10 mouse cellular contexts compared by ENCODE assay signal in genomic region chr11:11872140-11872795, GRCm38 (mm10). TPM values are rescaled to one million over a fixed set of nuclear protein-coding genes. Genes with fewer than 3 reads are reported as not detected.
A peak's percentile ranks its signal among the peaks of the same experiment; 100 is the strongest.
DNase-seq lines count a peak whose midpoint lies in the region; ATAC-seq and TF ChIP-seq lines count a peak whose summit lies in the region.
"Had no signal": no experiment of that assay in that cellular context is flagged by ENCODE, and none has a peak within 500 bp of the region (broad histone marks: within the 10 kb centered on the region; RNA-seq: fewer than 3 reads in every experiment).

No protein-coding gene starts in this region.

- H3K36me3 ChIP-seq in forebrain, embryonic 14.5 days (ENCODE audit: control insufficient read depth, insufficient read depth, low read length): no peaks in the 10 kb centered on the region
- no peaks in the 10 kb centered on the region for H3K36me3 ChIP-seq in forebrain, embryonic 15.5 days
- no peaks in the 10 kb centered on the region; the same call in none of the 2 replicates for H3K36me3 ChIP-seq in liver, postnatal 0 days (replicated peaks; ENCODE audit: insufficient read depth, low read length)
- H3K36me3 ChIP-seq in embryonic facial prominence, embryonic 14.5 days (ENCODE audit: control insufficient read depth, insufficient read depth, low read length): no peaks in the 10 kb centered on the region

- peaks cover 25% of the 10 kb centered on the region for H3K4me1 ChIP-seq in forebrain, embryonic 14.5 days (ENCODE audit: control insufficient read depth, insufficient read depth, low read length)
- H3K4me1 ChIP-seq in forebrain, embryonic 15.5 days: peaks cover 32% of the 10 kb centered on the region
- peaks cover 9% of the 10 kb centered on the region; the same call in 1 of the 2 replicates for H3K4me1 ChIP-seq in liver, postnatal 0 days (ENCODE audit: insufficient read depth)
- peaks cover 43% of the 10 kb centered on the region for H3K4me1 ChIP-seq in embryonic facial prominence, embryonic 14.5 days (ENCODE audit: control insufficient read depth, insufficient read depth, low read length)

- no peaks in the 10 kb centered on the region for H3K27me3 ChIP-seq in forebrain, embryonic 14.5 days (replicated peaks; ENCODE audit: control insufficient read depth, insufficient read depth, low read length)
- H3K27me3 ChIP-seq in forebrain, embryonic 15.5 days: no peaks in the 10 kb centered on the region
- H3K27me3 ChIP-seq in liver, postnatal 0 days (ENCODE audit: insufficient read depth, low read length): no peaks in the 10 kb centered on the region
- no peaks in the 10 kb centered on the region for H3K27me3 ChIP-seq in embryonic facial prominence, embryonic 14.5 days (replicated peaks; ENCODE audit: control insufficient read depth, insufficient read depth, low read length)

- H3K9me3 ChIP-seq in forebrain, embryonic 14.5 days (replicated peaks; ENCODE audit: control insufficient read depth, low read length): no peaks in the 10 kb centered on the region
- H3K9me3 ChIP-seq in forebrain, embryonic 15.5 days: no peaks in the 10 kb centered on the region
- H3K9me3 ChIP-seq in liver, postnatal 0 days (ENCODE audit: low read length): no peaks in the 10 kb centered on the region
- H3K9me3 ChIP-seq in embryonic facial prominence, embryonic 14.5 days (ENCODE audit: control insufficient read depth, low read length): no peaks in the 10 kb centered on the region

- H3K4me3 ChIP-seq in forebrain, embryonic 14.5 days (ENCODE audit: low read depth, low read length): no peak overlapping the region
- H3K4me3 ChIP-seq in forebrain, embryonic 15.5 days: no peak overlapping the region
- H3K4me3 ChIP-seq in liver, postnatal 0 days (ENCODE audit: low read depth, low read length): no peak overlapping the region
- no peak overlapping the region for H3K4me3 ChIP-seq in embryonic facial prominence, embryonic 14.5 days (ENCODE audit: low read depth, low read length)
- H3K4me3 ChIP-seq: erythroblast, embryonic 14.5 days; left cerebral cortex, adult 2 months had no signal

- no peak for ATAC-seq in forebrain, embryonic 14.5 days
- no peak for ATAC-seq in forebrain, embryonic 15.5 days (replicated peaks)
- peak; percentile 44; the same call in 1 of the 2 replicates for ATAC-seq in liver, postnatal 0 days
- peak; percentile 48 for ATAC-seq in embryonic facial prominence, embryonic 14.5 days (ENCODE audit: low read depth)
- 0 out of 2 replicates have a peak, but pooled peaks have one; percentile 23 for ATAC-seq in neutrophil, adult 5-6 weeks (ENCODE audit: extremely low read depth, insufficient number of reproducible peaks, low FRiP score, poor library complexity, severe bottlenecking)

- no peak overlapping the region for H3K4me2 ChIP-seq in forebrain, embryonic 14.5 days (ENCODE audit: low read length)
- no peak overlapping the region for H3K4me2 ChIP-seq in forebrain, embryonic 15.5 days (replicated peaks)
- H3K4me2 ChIP-seq in liver, postnatal 0 days (ENCODE audit: low read depth, low read length): no peak overlapping the region
- no peak overlapping the region for H3K4me2 ChIP-seq in embryonic facial prominence, embryonic 14.5 days (ENCODE audit: low read depth, low read length)

- TF ChIP-seq CTCF in liver, postnatal 0 days (IDR thresholded peaks at IDR 0.05; ENCODE audit: low read depth): no peak

- no peak overlapping the region for H3K27ac ChIP-seq in forebrain, embryonic 14.5 days (ENCODE audit: low read depth, low read length)
- no peak overlapping the region for H3K27ac ChIP-seq in forebrain, embryonic 15.5 days (replicated peaks)
- no peak overlapping the region for H3K27ac ChIP-seq in liver, postnatal 0 days (ENCODE audit: low read depth)
- peak overlapping the region; percentile 84 for H3K27ac ChIP-seq in embryonic facial prominence, embryonic 14.5 days (replicated peaks; ENCODE audit: low read depth, low read length)
- H3K27ac ChIP-seq: left cerebral cortex, adult 2 months had no signal

- WGBS in forebrain, embryonic 14.5 days: 36% methylated on average over 3 of the region's 3 CpGs
- 43% methylated on average over 3 of the region's 3 CpGs for WGBS in forebrain, embryonic 15.5 days
- 51% methylated on average over 3 of the region's 3 CpGs for WGBS in liver, postnatal 0 days (ENCODE audit: insufficient replicate concordance)
- WGBS in embryonic facial prominence, embryonic 14.5 days: 65% methylated on average over 3 of the region's 3 CpGs

- H3K9ac ChIP-seq in forebrain, embryonic 14.5 days (ENCODE audit: low read length): no peak overlapping the region
- H3K9ac ChIP-seq in forebrain, embryonic 15.5 days (replicated peaks): no peak overlapping the region
- H3K9ac ChIP-seq in liver, postnatal 0 days (replicated peaks): no peak overlapping the region
- H3K9ac ChIP-seq in embryonic facial prominence, embryonic 14.5 days (ENCODE audit: low read depth, low read length): no peak overlapping the region

- peak; percentile 49 for DNase-seq in forebrain, embryonic 14.5 days (ENCODE audit: low spot score)
- no peak for DNase-seq in liver, postnatal 0 days
- no peak for DNase-seq in liver
- DNase-seq in embryonic facial prominence, embryonic 14.5 days (ENCODE audit: low spot score): peak; percentile 91
- no peak for DNase-seq in ovary, adult 18-20 months (ENCODE audit: low spot score)
- no peak for DNase-seq in thymus, postnatal 10 days (ENCODE audit: low spot score in 2 of 2)

- TF ChIP-seq EP300 in liver, postnatal 0 days (IDR thresholded peaks at IDR 0.05; ENCODE audit: low read depth): no peak

RNA-seq across cellular contexts. Expression of gene Ddc, which starts 25.7 kb away (rescaled TPM):
- 7.3 TPM in 2 replicates for polyA plus RNA-seq in forebrain, embryonic 14.5 days (2014; fragmentation: Nextera tagmentation; extraction: Ambion mirVana)
- 3.2 and 6.9 TPM in 2 replicates for polyA plus RNA-seq in forebrain, embryonic 15.5 days (2015; fragmentation: Nextera tagmentation; extraction: Ambion mirVana)
- 17.5 and 19.5 TPM in 2 replicates for polyA plus RNA-seq in liver, postnatal 0 days (2015; fragmentation: Nextera tagmentation; extraction: Ambion mirVana)
- polyA plus RNA-seq in embryonic facial prominence, embryonic 14.5 days (2014; fragmentation: Nextera tagmentation; extraction: Ambion mirVana): 32.5 and 48.4 TPM in 2 replicates
- total RNA-seq in neutrophil, adult 5-6 weeks (2017): 0.35 and 1.1 TPM in 2 replicates

Comparison
In these comparisons a context has a peak if more than half of its experiments do, and no peak if none do; other contexts are left out.
1. ATAC-seq: peak in liver, postnatal 0 days (single experiment), embryonic facial prominence, embryonic 14.5 days (single experiment) and neutrophil, adult 5-6 weeks (single experiment); none in forebrain, embryonic 14.5 days (single experiment) and forebrain, embryonic 15.5 days (single experiment).
2. DNase-seq: peak in forebrain, embryonic 14.5 days (single experiment) and embryonic facial prominence, embryonic 14.5 days (single experiment); none in liver, postnatal 0 days (single experiment), liver (single experiment), ovary, adult 18-20 months (single experiment) and thymus, postnatal 10 days (0 of 2).